Mouse (Mus musculus): ENCODE results near the gene Dnah1.

DNA sequence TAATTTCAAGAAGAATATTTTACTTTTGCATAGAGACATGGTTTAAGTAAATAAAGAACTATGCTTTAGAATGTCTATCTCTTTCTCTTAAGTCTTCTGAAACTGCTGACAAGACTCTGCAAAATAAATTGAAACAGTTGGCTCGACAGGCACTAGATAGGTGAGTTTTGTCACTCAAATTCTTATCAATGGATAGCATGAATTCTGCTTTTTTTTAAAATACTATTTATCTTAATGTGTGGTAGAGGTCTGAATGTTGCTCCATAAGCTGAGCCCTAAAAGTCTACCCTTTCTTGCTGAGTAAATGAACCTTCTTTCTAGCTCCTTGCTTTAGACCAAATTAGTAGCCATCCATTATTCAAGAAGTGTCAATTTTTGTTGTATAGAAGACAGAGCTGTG lies 21.7 kb upstream of the Dnah1 start:
- TF ChIP-seq ZNF384 (IDR thresholded peaks at IDR 0.05; ENCODE audit: low read depth, low read length), result peak; percentile 83
- no peak for TF ChIP-seq ZKSCAN1 (IDR thresholded peaks at IDR 0.05; ENCODE audit: low read depth, low read length)
- no peak for TF ChIP-seq POLR2A (IDR thresholded peaks at IDR 0.05; ENCODE audit: control insufficient read depth in 1 of 2, insufficient read depth in 1 of 2, low read depth in 1 of 2, low read length in 2 of 2, poor library complexity in 1 of 2)
- 0 out of 2 replicates have a peak, but pooled peaks have one; percentile 4 for TF ChIP-seq TAL1 (IDR thresholded peaks at IDR 0.05; ENCODE audit: low read length)
- peak; percentile 63; the same call in 1 of the 2 replicates for TF ChIP-seq TCF12 (IDR thresholded peaks at IDR 0.05; ENCODE audit: low read depth, low read length)
- no peak for TF ChIP-seq POLR2AphosphoS2 (IDR thresholded peaks at IDR 0.05; ENCODE audit: low read length)
- TF ChIP-seq SIN3A (IDR thresholded peaks at IDR 0.05; ENCODE audit: low read length), result no peak
